25 mouse cellular contexts compared by ENCODE assay signal in the genomic region with DNA sequence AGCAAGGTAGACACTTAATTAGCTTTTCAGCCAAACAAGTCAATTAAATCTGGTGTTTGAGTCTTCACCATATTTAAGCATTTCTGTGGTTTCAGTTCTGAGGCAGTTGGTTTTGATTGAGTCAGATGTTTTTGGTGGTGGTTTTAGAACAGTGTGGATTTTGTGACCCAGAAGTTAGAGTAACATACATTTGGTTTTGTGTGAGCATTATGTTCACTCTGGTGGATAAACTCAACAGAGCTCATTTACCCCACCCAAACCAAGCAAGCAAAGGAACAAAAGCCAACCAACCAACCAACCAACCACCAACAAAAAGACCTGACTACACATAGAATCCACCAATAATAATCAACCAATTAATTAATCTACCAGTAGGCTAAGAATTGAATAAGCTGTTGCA.
A peak's percentile ranks its signal among the peaks of the same experiment; 100 is the strongest.
DNase-seq lines count a peak whose midpoint lies in the region; ATAC-seq and TF ChIP-seq lines count a peak whose summit lies in the region.
"Had no signal": no experiment of that assay in that cellular context is flagged by ENCODE, and none has a peak within 500 bp of the region (broad histone marks: within the 10 kb centered on the region; RNA-seq: fewer than 3 reads in every experiment).

No protein-coding gene starts in this region.

- H3K4me1 ChIP-seq in forebrain, embryonic 10.5 days: peaks cover 26% of the 10 kb centered on the region
- no peaks in the 10 kb centered on the region for H3K4me1 ChIP-seq in forebrain, postnatal 0 days (ENCODE audit: insufficient read depth)
- H3K4me1 ChIP-seq in forebrain, embryonic 12.5 days: peaks cover 14% of the 10 kb centered on the region; the same call in 1 of the 2 replicates
- no peaks in the 10 kb centered on the region for H3K4me1 ChIP-seq in forebrain, embryonic 15.5 days
- no peaks in the 10 kb centered on the region for H3K4me1 ChIP-seq in liver, embryonic 12.5 days
- H3K4me1 ChIP-seq in intestine, postnatal 0 days (replicated peaks; ENCODE audit: control insufficient read depth, insufficient read depth, low read length): no peaks in the 10 kb centered on the region
- no peaks in the 10 kb centered on the region for H3K4me1 ChIP-seq in midbrain, embryonic 16.5 days (ENCODE audit: control insufficient read depth, insufficient read depth, low read length)
- H3K4me1 ChIP-seq: embryonic facial prominence, embryonic 12.5 days; embryonic facial prominence, embryonic 15.5 days; heart, embryonic 13.5 days; hindbrain, embryonic 15.5 days had no signal

- H3K36me3 ChIP-seq in forebrain, embryonic 10.5 days (replicated peaks): no peaks in the 10 kb centered on the region
- no peaks in the 10 kb centered on the region for H3K36me3 ChIP-seq in forebrain, postnatal 0 days (ENCODE audit: insufficient read depth)
- H3K36me3 ChIP-seq in forebrain, embryonic 12.5 days (replicated peaks): no peaks in the 10 kb centered on the region
- no peaks in the 10 kb centered on the region for H3K36me3 ChIP-seq in forebrain, embryonic 15.5 days
- no peaks in the 10 kb centered on the region for H3K36me3 ChIP-seq in liver, embryonic 12.5 days
- no peaks in the 10 kb centered on the region for H3K36me3 ChIP-seq in intestine, postnatal 0 days (ENCODE audit: control insufficient read depth, insufficient read depth)
- H3K36me3 ChIP-seq in midbrain, embryonic 16.5 days (ENCODE audit: control insufficient read depth, insufficient read depth, low read length): no peaks in the 10 kb centered on the region
- H3K36me3 ChIP-seq: embryonic facial prominence, embryonic 12.5 days; embryonic facial prominence, embryonic 15.5 days; heart, embryonic 10.5 days; heart, embryonic 13.5 days; hindbrain, embryonic 15.5 days had no signal

- H3K9ac ChIP-seq in forebrain, postnatal 0 days: no peak overlapping the region
- no peak overlapping the region for H3K9ac ChIP-seq in forebrain, embryonic 12.5 days
- no peak overlapping the region for H3K9ac ChIP-seq in forebrain, embryonic 15.5 days (replicated peaks)
- H3K9ac ChIP-seq in liver, embryonic 12.5 days: no peak overlapping the region
- H3K9ac ChIP-seq in intestine, postnatal 0 days (ENCODE audit: low read depth, low read length): no peak overlapping the region
- H3K9ac ChIP-seq in midbrain, embryonic 16.5 days (ENCODE audit: low read depth, low read length): no peak overlapping the region
- H3K9ac ChIP-seq: embryonic facial prominence, embryonic 12.5 days; embryonic facial prominence, embryonic 15.5 days; heart, embryonic 13.5 days; hindbrain, embryonic 15.5 days had no signal

- H3K9me3 ChIP-seq in forebrain, embryonic 10.5 days: no peaks in the 10 kb centered on the region
- H3K9me3 ChIP-seq in forebrain, postnatal 0 days (ENCODE audit: low read length): no peaks in the 10 kb centered on the region
- no peaks in the 10 kb centered on the region for H3K9me3 ChIP-seq in forebrain, embryonic 12.5 days
- H3K9me3 ChIP-seq in forebrain, embryonic 15.5 days: no peaks in the 10 kb centered on the region
- H3K9me3 ChIP-seq in liver, embryonic 12.5 days (replicated peaks): no peaks in the 10 kb centered on the region
- H3K9me3 ChIP-seq in intestine, postnatal 0 days (ENCODE audit: control insufficient read depth): no peaks in the 10 kb centered on the region
- H3K9me3 ChIP-seq in midbrain, embryonic 16.5 days (replicated peaks; ENCODE audit: control insufficient read depth, low read length, poor library complexity, severe bottlenecking): no peaks in the 10 kb centered on the region
- H3K9me3 ChIP-seq: embryonic facial prominence, embryonic 12.5 days; embryonic facial prominence, embryonic 15.5 days; heart, embryonic 10.5 days; heart, embryonic 13.5 days; hindbrain, embryonic 15.5 days had no signal

- no peak for TF ChIP-seq CTCF in forebrain, postnatal 0 days (IDR thresholded peaks at IDR 0.05; ENCODE audit: low read depth)
- TF ChIP-seq CTCF in intestine, postnatal 0 days (IDR thresholded peaks at IDR 0.05; ENCODE audit: low read depth): no peak

- H3K4me3 ChIP-seq in forebrain, embryonic 10.5 days: no peak overlapping the region
- no peak overlapping the region for H3K4me3 ChIP-seq in forebrain, postnatal 0 days (ENCODE audit: low read depth, low read length)
- no peak overlapping the region for H3K4me3 ChIP-seq in forebrain, embryonic 12.5 days (replicated peaks)
- H3K4me3 ChIP-seq in forebrain, embryonic 15.5 days: no peak overlapping the region
- no peak overlapping the region for H3K4me3 ChIP-seq in liver, embryonic 12.5 days
- H3K4me3 ChIP-seq in intestine, postnatal 0 days (ENCODE audit: low read depth, low read length): no peak overlapping the region
- H3K4me3 ChIP-seq in midbrain, embryonic 16.5 days (ENCODE audit: low read depth, low read length): no peak overlapping the region
- H3K4me3 ChIP-seq: embryonic facial prominence, embryonic 12.5 days; embryonic facial prominence, embryonic 15.5 days; heart, adult 2 months; heart, embryonic 10.5 days; heart, embryonic 13.5 days; hindbrain, embryonic 15.5 days had no signal

- ATAC-seq in forebrain, postnatal 0 days: no peak
- ATAC-seq in forebrain, embryonic 12.5 days (ENCODE audit: low FRiP score): peak; percentile 73
- ATAC-seq in forebrain, embryonic 15.5 days (replicated peaks): peak; percentile 61; the same call in 1 of the 2 replicates
- no peak for ATAC-seq in liver, embryonic 12.5 days
- no peak for ATAC-seq in intestine, postnatal 0 days
- no peak for ATAC-seq in midbrain, embryonic 16.5 days
- ATAC-seq: Patski had no signal

- H3K4me2 ChIP-seq in forebrain, postnatal 0 days (ENCODE audit: low read depth): no peak overlapping the region
- no peak overlapping the region for H3K4me2 ChIP-seq in forebrain, embryonic 12.5 days
- no peak overlapping the region for H3K4me2 ChIP-seq in forebrain, embryonic 15.5 days (replicated peaks)
- H3K4me2 ChIP-seq in liver, embryonic 12.5 days: no peak overlapping the region
- H3K4me2 ChIP-seq in intestine, postnatal 0 days (replicated peaks; ENCODE audit: low read depth): no peak overlapping the region
- H3K4me2 ChIP-seq in midbrain, embryonic 16.5 days (ENCODE audit: low read length): no peak overlapping the region
- H3K4me2 ChIP-seq: embryonic facial prominence, embryonic 12.5 days; embryonic facial prominence, embryonic 15.5 days; heart, embryonic 13.5 days; hindbrain, embryonic 15.5 days had no signal

- H3K27ac ChIP-seq in forebrain, embryonic 10.5 days: 0 out of 2 replicates have a peak overlapping the region, but pooled peaks have one; percentile 71
- no peak overlapping the region for H3K27ac ChIP-seq in forebrain, postnatal 0 days (ENCODE audit: low read depth, low read length)
- H3K27ac ChIP-seq in forebrain, embryonic 12.5 days: no peak overlapping the region
- no peak overlapping the region for H3K27ac ChIP-seq in forebrain, embryonic 15.5 days (replicated peaks)
- H3K27ac ChIP-seq in liver, embryonic 12.5 days: no peak overlapping the region
- H3K27ac ChIP-seq in intestine, postnatal 0 days (ENCODE audit: low read depth, low read length): no peak overlapping the region
- no peak overlapping the region for H3K27ac ChIP-seq in midbrain, embryonic 16.5 days (ENCODE audit: low read length)
- H3K27ac ChIP-seq: embryonic facial prominence, embryonic 12.5 days; embryonic facial prominence, embryonic 15.5 days; heart, adult 2 months; heart, embryonic 10.5 days; heart, embryonic 13.5 days; hindbrain, embryonic 15.5 days had no signal

- no peak for DNase-seq in forebrain, embryonic 10.5 days (ENCODE audit: extremely low spot score, low spot score)
- no peak for DNase-seq in forebrain, postnatal 0 days
- peak; percentile 86 for DNase-seq in retina, postnatal 1 day
- DNase-seq: adrenal gland, adult 2 months; adrenal gland, postnatal 14 days; cerebellum, adult 11-12 months; cerebellum, adult 8-10 months; cerebellum, postnatal 10 days; gastrocnemius, postnatal 10 days; gastrocnemius, postnatal 36 days; heart, adult 2 months; heart, postnatal 14 days; heart, postnatal 4 days; kidney, adult 11 months had no signal

- H3K27me3 ChIP-seq in forebrain, embryonic 10.5 days (ENCODE audit: poor library complexity, severe bottlenecking): peaks cover 17% of the 10 kb centered on the region; the same call in 1 of the 2 replicates
- H3K27me3 ChIP-seq in forebrain, postnatal 0 days (ENCODE audit: insufficient read depth, low read length): no peaks in the 10 kb centered on the region
- no peaks in the 10 kb centered on the region for H3K27me3 ChIP-seq in forebrain, embryonic 12.5 days
- no peaks in the 10 kb centered on the region for H3K27me3 ChIP-seq in forebrain, embryonic 15.5 days
- H3K27me3 ChIP-seq in liver, embryonic 12.5 days (replicated peaks): no peaks in the 10 kb centered on the region
- H3K27me3 ChIP-seq in intestine, postnatal 0 days (replicated peaks; ENCODE audit: control insufficient read depth, insufficient read depth, low read length): no peaks in the 10 kb centered on the region
- no peaks in the 10 kb centered on the region for H3K27me3 ChIP-seq in midbrain, embryonic 16.5 days (ENCODE audit: control insufficient read depth, insufficient read depth, low read depth, low read length)
- H3K27me3 ChIP-seq: embryonic facial prominence, embryonic 12.5 days; embryonic facial prominence, embryonic 15.5 days; heart, embryonic 13.5 days; hindbrain, embryonic 15.5 days; Patski had no signal

Comparison
In these comparisons a context has a peak if more than half of its experiments do, and no peak if none do; other contexts are left out.
1. ATAC-seq: peak in forebrain, embryonic 12.5 days (single experiment) and forebrain, embryonic 15.5 days (single experiment); none in forebrain, postnatal 0 days (single experiment), liver, embryonic 12.5 days (single experiment), intestine, postnatal 0 days (single experiment) and midbrain, embryonic 16.5 days (single experiment).